ENCODE assay signal across 8 mouse cellular contexts in genomic region chr3:27938381-27939323, GRCm38 (mm10). TPM values are rescaled to one million over a fixed set of nuclear protein-coding genes. Genes with fewer than 3 reads are reported as not detected.
A peak's percentile ranks its signal among the peaks of the same experiment; 100 is the strongest.
DNase-seq lines count a peak whose midpoint lies in the region; ATAC-seq and TF ChIP-seq lines count a peak whose summit lies in the region.

Pld1 (plus strand) TSS chr3:27938695.

- TF ChIP-seq CTCF in thymus, adult 2 months (IDR thresholded peaks at IDR 0.05; ENCODE audit: borderline replicate concordance, control insufficient read depth, extremely low read depth, insufficient read depth, low read length, poor library complexity), result no peak

- no peaks in the 10 kb centered on the region for H3K36me3 ChIP-seq in thymus, adult 2 months (ENCODE audit: control insufficient read depth, insufficient read depth, low read length)
- no peaks in the 10 kb centered on the region for H3K36me3 ChIP-seq in heart, embryonic 10.5 days
- H3K36me3 ChIP-seq in kidney, embryonic 15.5 days, result no peaks in the 10 kb centered on the region
- H3K36me3 ChIP-seq in limb, embryonic 15.5 days, result no peaks in the 10 kb centered on the region
- no peaks in the 10 kb centered on the region for H3K36me3 ChIP-seq in midbrain, embryonic 15.5 days (replicated peaks)

- ATAC-seq in kidney, embryonic 15.5 days (replicated peaks; ENCODE audit: low FRiP score), result peak; percentile 91
- peak; percentile 82 for ATAC-seq in limb, embryonic 15.5 days (ENCODE audit: insufficient number of reproducible peaks, low FRiP score, low TSS enrichment, low read depth)
- peak; percentile 88 for ATAC-seq in midbrain, embryonic 15.5 days (replicated peaks)

- no peaks in the 10 kb centered on the region; the same call in 1 of the 2 replicates for H3K27me3 ChIP-seq in thymus, adult 2 months (ENCODE audit: control insufficient read depth, insufficient read depth, low read length)
- H3K27me3 ChIP-seq in heart, embryonic 10.5 days (ENCODE audit: insufficient read depth, poor library complexity, severe bottlenecking), result 0 out of 2 replicates have a peak, but pooled peaks cover 4% of the 10 kb centered on the region
- H3K27me3 ChIP-seq in kidney, embryonic 15.5 days, result no peaks in the 10 kb centered on the region
- H3K27me3 ChIP-seq in limb, embryonic 15.5 days, result no peaks in the 10 kb centered on the region
- H3K27me3 ChIP-seq in midbrain, embryonic 15.5 days (replicated peaks), result peaks cover 12% of the 10 kb centered on the region; the same call in 1 of the 2 replicates

- DNase-seq in thymus, adult 2 months, result peak; percentile 4
- DNase-seq in thymus, postnatal 0 days (ENCODE audit: low spot score), result no peak
- DNase-seq in fat pad, adult 2 months (ENCODE audit: extremely low read depth, low read depth, low spot score), result peak; percentile 51
- peak; percentile 86 for DNase-seq in heart, embryonic 10.5 days (ENCODE audit: low spot score)
- DNase-seq in spleen, postnatal 4 days (ENCODE audit: low spot score in 2 of 2), result peak; percentile 21 to 71

- H3K4me2 ChIP-seq in kidney, embryonic 15.5 days, result peak within 1 kb of the TSS; percentile 92
- peak within 1 kb of the TSS; percentile 86 for H3K4me2 ChIP-seq in limb, embryonic 15.5 days
- peak within 1 kb of the TSS; percentile 100 for H3K4me2 ChIP-seq in midbrain, embryonic 15.5 days

- no peak for TF ChIP-seq POLR2A in thymus, adult 2 months (IDR thresholded peaks at IDR 0.05; ENCODE audit: control insufficient read depth, extremely low read depth, insufficient read depth, low read length, poor library complexity)

- no peak within 1 kb of the TSS for H3K27ac ChIP-seq in thymus, adult 2 months (ENCODE audit: control insufficient read depth, insufficient read depth, low read length)
- peak within 1 kb of the TSS; percentile 91 for H3K27ac ChIP-seq in heart, embryonic 10.5 days
- peak within 1 kb of the TSS; percentile 86 for H3K27ac ChIP-seq in kidney, embryonic 15.5 days
- H3K27ac ChIP-seq in limb, embryonic 15.5 days, result peak within 1 kb of the TSS; percentile 91
- H3K27ac ChIP-seq in midbrain, embryonic 15.5 days, result 0 out of 2 replicates have a peak within 1 kb of the TSS, but pooled peaks have one; percentile 28

- no peaks in the 10 kb centered on the region for H3K9me3 ChIP-seq in heart, embryonic 10.5 days
- H3K9me3 ChIP-seq in kidney, embryonic 15.5 days (replicated peaks), result no peaks in the 10 kb centered on the region
- no peaks in the 10 kb centered on the region for H3K9me3 ChIP-seq in limb, embryonic 15.5 days
- H3K9me3 ChIP-seq in midbrain, embryonic 15.5 days, result no peaks in the 10 kb centered on the region

- H3K4me1 ChIP-seq in thymus, adult 2 months (replicated peaks; ENCODE audit: control insufficient read depth, insufficient read depth, low read length), result no peaks in the 10 kb centered on the region
- peaks cover 8% of the 10 kb centered on the region for H3K4me1 ChIP-seq in heart, embryonic 10.5 days
- peaks cover 16% of the 10 kb centered on the region for H3K4me1 ChIP-seq in kidney, embryonic 15.5 days
- H3K4me1 ChIP-seq in limb, embryonic 15.5 days, result peaks cover 32% of the 10 kb centered on the region
- peaks cover 12% of the 10 kb centered on the region; the same call in 1 of the 2 replicates for H3K4me1 ChIP-seq in midbrain, embryonic 15.5 days

- 3% methylated on average over 68 of the region's 68 CpGs for WGBS in thymus, adult 2 months
- WGBS in heart, embryonic 10.5 days, result under 1% methylated on average over 68 of the region's 68 CpGs
- under 1% methylated on average over 68 of the region's 68 CpGs for WGBS in kidney, embryonic 15.5 days
- under 1% methylated on average over 68 of the region's 68 CpGs for WGBS in limb, embryonic 15.5 days
- WGBS in midbrain, embryonic 15.5 days, result under 1% methylated on average over 68 of the region's 68 CpGs

- H3K9ac ChIP-seq in kidney, embryonic 15.5 days, result peak within 1 kb of the TSS; percentile 65
- H3K9ac ChIP-seq in limb, embryonic 15.5 days, result peak within 1 kb of the TSS; percentile 63
- H3K9ac ChIP-seq in midbrain, embryonic 15.5 days, result peak within 1 kb of the TSS; percentile 50

- H3K4me3 ChIP-seq in thymus, adult 2 months (ENCODE audit: control insufficient read depth, insufficient read depth, low read length), result peak within 1 kb of the TSS; percentile 21
- peak within 1 kb of the TSS; percentile 82 for H3K4me3 ChIP-seq in heart, embryonic 10.5 days
- H3K4me3 ChIP-seq in kidney, embryonic 15.5 days (replicated peaks), result peak within 1 kb of the TSS; percentile 61
- H3K4me3 ChIP-seq in limb, embryonic 15.5 days, result peak within 1 kb of the TSS; percentile 66
- H3K4me3 ChIP-seq in midbrain, embryonic 15.5 days, result peak within 1 kb of the TSS; percentile 54

RNA-seq across cellular contexts. Expression of gene Pld1, which starts in this region (rescaled TPM):
- 2.4 and 3.2 TPM in 2 replicates for polyA plus RNA-seq in thymus, adult 2 months (2012; rRNA removed)
- polyA plus RNA-seq in thymus, postnatal 0 days (2015; fragmentation: Nextera tagmentation; extraction: Ambion mirVana), result 3.6 and 4.8 TPM in 2 replicates
- 5.7 TPM in 2 replicates for polyA plus RNA-seq in heart, embryonic 10.5 days (2016; fragmentation: Nextera tagmentation; extraction: Ambion mirVana)
- polyA plus RNA-seq in kidney, embryonic 15.5 days (2015; fragmentation: Nextera tagmentation; extraction: Ambion mirVana), result 5.0 and 6.0 TPM in 2 replicates
- 7.5 and 8.9 TPM in 2 replicates for polyA plus RNA-seq in limb, embryonic 15.5 days (2015; fragmentation: Nextera tagmentation; extraction: Ambion mirVana)
- polyA plus RNA-seq in midbrain, embryonic 15.5 days (2015; fragmentation: Nextera tagmentation; extraction: Ambion mirVana), result 3.8 and 4.0 TPM in 2 replicates

Comparison
In these comparisons a context has a peak if more than half of its experiments do, and no peak if none do; other contexts are left out.
1. H3K4me3 ChIP-seq: peak in every context shown above with its lines; median percentile 82 in heart, embryonic 10.5 days; 66 in limb, embryonic 15.5 days; 61 in kidney, embryonic 15.5 days; 54 in midbrain, embryonic 15.5 days; 21 in thymus, adult 2 months.